Mouse (Mus musculus) thymus, adult 2 months (tissue): ENCODE measurements at regions not wholly inside any gene's neighbourhood (a gene's known extent, or its start where the extent isn't known, plus 50 kb on each side); places are given as distances from the start of the nearest gene placed in this dataset.

ENCODE experiments used
- DNase-seq: peaks from one replicate; pipeline ENCODE4 v3.0.0; 2021
- H3K27ac ChIP-seq: fragments of 200-500 bp; 2 replicates; pipeline ENCODE4 v1.5.1; 2012; ENCODE audit warnings: low read length, control low read depth; ENCODE audit not compliant: control insufficient read depth, insufficient read depth
- H3K27me3 ChIP-seq: fragments of 200-500 bp; 2 replicates; pipeline ENCODE4 v1.6.1; 2012; ENCODE audit warnings: mild to moderate bottlenecking, low read length, moderate library complexity, mixed read lengths; ENCODE audit not compliant: control insufficient read depth, insufficient read depth
- H3K36me3 ChIP-seq: fragments of 200-500 bp; 2 replicates; pipeline ENCODE4 v1.6.1; 2012; ENCODE audit warnings: mild to moderate bottlenecking, low read length, moderate library complexity; ENCODE audit not compliant: control insufficient read depth, insufficient read depth
- H3K4me1 ChIP-seq: fragments of 200-500 bp; replicated peaks from 2 replicates; pipeline ENCODE4 v1.6.1; 2012; ENCODE audit warnings: low read length; ENCODE audit not compliant: control insufficient read depth, insufficient read depth
- H3K4me3 ChIP-seq: fragments of 200-500 bp; 2 replicates; pipeline ENCODE4 v1.5.1; 2012; ENCODE audit warnings: mild to moderate bottlenecking, low read length, control low read depth, moderate library complexity; ENCODE audit not compliant: control insufficient read depth, insufficient read depth
- CTCF ChIP-seq: fragments of 200-500 bp; IDR thresholded peaks from 2 replicates; pipeline ENCODE4 v1.5.1; 2012; ENCODE audit warnings: mild to moderate bottlenecking, control low read depth, low read length, moderate library complexity, borderline replicate concordance; ENCODE audit not compliant: control insufficient read depth, poor library complexity, insufficient read depth; ENCODE audit errors: extremely low read depth
- POLR2A ChIP-seq: fragments of 200-500 bp; IDR thresholded peaks from 2 replicates; pipeline ENCODE4 v1.6.1; 2012; ENCODE audit warnings: mild to moderate bottlenecking, low read length, control low read depth, moderate library complexity; ENCODE audit not compliant: control insufficient read depth, poor library complexity, insufficient read depth; ENCODE audit errors: extremely low read depth
- WGBS: fragments of 180-500 bp; shearing (Covaris S2); methylation state at CpG from one replicate; pipeline ENCODE4 v1.1.7; 2018; 5-methylcytosine and 5-hydroxymethylcytosine counted together

DNA sequence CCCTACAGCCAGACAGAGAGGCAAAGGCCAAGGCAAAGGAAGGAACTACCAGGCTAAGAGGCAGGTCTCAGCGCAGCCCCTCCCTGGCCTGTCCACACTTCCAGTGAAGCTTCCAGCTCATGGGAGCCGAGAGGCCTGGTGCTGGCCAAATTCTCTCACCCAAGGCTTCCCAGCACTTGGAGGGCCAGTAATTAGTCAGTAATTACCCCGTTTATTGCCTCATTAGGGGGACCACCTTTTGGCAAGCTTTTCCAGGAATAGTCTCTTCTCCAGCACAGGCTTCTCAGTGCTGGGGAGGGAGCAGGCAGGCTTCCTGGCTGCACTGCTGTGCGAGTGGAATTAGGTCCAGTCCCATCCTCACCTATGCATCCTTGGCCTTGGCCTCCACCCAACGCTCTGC, 252.8 kb upstream of the Nxpe4 start:
- no peaks in the 10 kb centered on the region for H3K36me3 ChIP-seq
- H3K4me3 ChIP-seq = no peak overlapping the region
- H3K4me1 ChIP-seq = no peaks in the 10 kb centered on the region
- no peak for DNase-seq
- H3K27me3 ChIP-seq = no peaks in the 10 kb centered on the region
- H3K27ac ChIP-seq = no peak overlapping the region
- TF ChIP-seq POLR2A (no peak), CTCF (no peak)
- 62% methylated on average over 5 of the region's 5 CpGs for WGBS

DNA sequence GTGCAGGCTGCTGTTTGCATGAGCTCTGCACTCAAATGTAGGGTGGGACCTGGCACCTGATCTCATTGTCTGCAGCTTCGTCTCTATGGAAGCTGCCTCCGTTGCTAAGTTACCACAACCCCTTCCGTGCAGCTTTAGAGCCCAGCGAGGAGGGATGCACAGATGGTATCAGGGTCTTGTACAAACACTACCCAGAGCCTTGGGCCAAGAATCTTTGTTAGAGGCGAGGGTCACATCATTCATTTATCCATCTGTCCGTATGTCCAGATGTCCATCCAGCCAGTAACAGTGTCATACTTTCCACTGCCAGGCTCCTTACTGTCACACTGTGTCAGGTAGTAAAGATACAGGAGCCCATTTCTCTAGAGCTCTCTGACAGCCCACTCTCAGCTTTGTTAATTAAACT, 251.3 kb upstream of the Nxpe4 start:
- Histone ChIP-seq H3K36me3 (no peaks in the 10 kb centered on the region), H3K27ac (no peak overlapping the region), H3K4me3 (no peak overlapping the region), H3K4me1 (no peaks in the 10 kb centered on the region), H3K27me3 (no peaks in the 10 kb centered on the region)
- TF ChIP-seq CTCF (no peak), POLR2A (no peak)
- WGBS = 66% methylated on average over 6 of the region's 6 CpGs
- no peak for DNase-seq

DNA sequence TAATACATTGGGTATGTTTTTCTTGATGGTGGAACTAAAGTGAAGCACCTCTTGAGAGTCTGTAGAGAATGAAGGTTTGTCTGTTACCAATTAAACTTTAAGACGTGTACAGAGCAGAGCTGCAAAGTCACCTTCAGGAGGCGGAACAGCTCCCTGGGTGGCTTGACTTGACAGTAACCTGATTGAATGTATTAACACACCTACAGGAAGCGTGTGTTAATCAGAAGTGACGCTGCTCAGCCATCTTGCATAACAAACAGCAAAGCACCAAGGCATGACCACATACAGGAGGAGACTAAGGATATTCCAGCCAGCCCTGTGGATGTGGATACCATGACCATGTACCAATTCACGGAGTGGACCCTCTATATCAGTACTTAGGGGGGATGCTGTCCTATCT, 249.0 kb upstream of the Nxpe4 start:
- TF ChIP-seq CTCF (no peak), POLR2A (no peak)
- Histone ChIP-seq H3K27ac (no peak overlapping the region), H3K36me3 (no peaks in the 10 kb centered on the region), H3K27me3 (no peaks in the 10 kb centered on the region), H3K4me1 (no peaks in the 10 kb centered on the region), H3K4me3 (no peak overlapping the region)
- 87% methylated on average over 5 of the region's 5 CpGs for WGBS
- no peak for DNase-seq

DNA sequence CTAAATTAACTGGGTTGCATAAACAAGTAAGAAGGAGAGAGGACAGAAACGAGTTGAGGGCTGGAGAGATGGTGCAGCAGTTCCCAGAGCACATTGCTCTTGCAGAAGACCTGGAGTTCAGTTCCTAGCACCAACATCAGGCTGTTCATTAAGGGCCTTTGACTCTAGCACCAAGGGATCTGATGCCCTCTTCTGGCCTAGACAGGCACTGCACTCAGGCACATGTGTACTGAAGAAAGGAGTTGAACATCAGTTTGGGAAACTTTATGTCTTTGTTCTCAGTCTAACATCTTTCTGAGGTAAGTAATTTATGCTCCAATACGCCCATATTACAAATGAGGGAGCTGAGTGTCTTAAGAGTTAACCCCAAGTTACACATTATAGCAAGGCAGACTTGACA, 226.5 kb upstream of the Nxpe4 start:
- TF ChIP-seq CTCF (no peak), POLR2A (no peak)
- 74% methylated on average over 2 of the region's 2 CpGs for WGBS

DNA sequence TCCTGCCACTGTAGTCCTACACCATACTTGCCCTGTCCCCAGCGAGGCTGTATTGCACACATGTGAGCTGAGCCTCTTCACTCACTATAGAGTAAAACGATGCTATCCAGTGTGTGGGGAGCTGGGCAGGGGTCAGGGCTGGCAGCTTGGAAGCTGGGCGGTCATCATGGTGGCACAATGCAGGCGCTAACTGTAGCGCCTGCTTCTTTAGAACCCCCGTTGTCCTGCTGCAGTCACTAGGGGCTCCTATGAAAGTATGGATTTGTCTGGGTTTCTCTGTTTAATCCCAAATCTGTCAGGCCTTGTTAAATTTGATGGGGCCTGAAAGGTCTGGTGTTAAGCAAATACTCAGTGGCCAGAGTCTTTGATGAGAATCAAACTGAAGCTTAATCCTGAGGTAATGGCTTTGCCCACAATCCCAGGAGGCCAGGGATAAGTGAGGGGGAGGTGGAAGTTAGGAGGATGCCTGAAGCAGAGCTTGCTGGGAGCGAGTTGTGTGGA, 225.8 kb upstream of the Nxpe4 start:
- Histone ChIP-seq H3K4me1 (no peaks in the 10 kb centered on the region), H3K27me3 (no peaks in the 10 kb centered on the region), H3K36me3 (no peaks in the 10 kb centered on the region), H3K4me3 (no peak overlapping the region), H3K27ac (no peak overlapping the region)
- no peak for DNase-seq
- 85% methylated on average over 7 of the region's 7 CpGs for WGBS
- TF ChIP-seq POLR2A = no peak
- no peak for TF ChIP-seq CTCF

More for the DNA sequence above, 226.5 kb upstream of the Nxpe4 start:
- Histone ChIP-seq H3K4me3 (no peak overlapping the region), H3K36me3 (no peaks in the 10 kb centered on the region), H3K27me3 (no peaks in the 10 kb centered on the region), H3K4me1 (no peaks in the 10 kb centered on the region), H3K27ac (no peak overlapping the region)
- DNase-seq = peak; percentile 42

DNA sequence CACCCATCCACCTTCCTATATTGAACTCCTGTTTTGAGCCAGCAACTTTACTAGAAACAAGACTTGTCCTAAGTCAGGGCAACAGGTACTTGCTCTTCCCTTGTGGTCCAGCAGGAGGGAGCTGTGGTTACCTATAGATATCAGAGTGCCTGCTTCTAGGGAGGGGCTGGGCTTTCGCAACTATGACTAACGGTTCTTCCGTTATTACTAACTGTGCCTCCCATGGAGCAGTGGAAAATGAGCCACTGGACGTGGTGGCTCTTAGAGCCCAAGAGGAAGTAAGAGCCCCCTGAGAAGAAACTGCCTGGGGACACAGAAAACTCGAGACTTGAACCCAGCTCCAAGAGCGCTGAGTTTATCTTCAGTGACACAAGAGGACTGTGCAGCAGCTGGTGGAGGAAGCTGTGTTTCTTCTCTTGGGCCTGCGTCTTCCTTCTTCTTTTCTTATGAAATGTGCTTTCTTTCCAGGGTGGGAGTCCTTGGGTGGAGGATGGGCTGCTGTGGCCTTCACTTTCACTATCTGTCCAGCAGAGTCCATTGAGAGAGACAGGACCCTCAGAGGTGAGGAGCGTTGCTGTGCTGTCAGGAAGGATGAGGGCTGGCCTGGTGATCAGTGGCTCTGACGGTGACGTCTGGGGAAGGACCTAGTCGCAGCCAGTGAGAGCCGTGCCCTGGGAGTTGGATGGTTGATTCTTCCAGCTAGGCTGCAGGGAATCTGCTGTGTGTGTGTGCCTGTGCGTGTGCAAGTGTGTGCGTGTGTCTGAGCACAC, 222.7 kb upstream of the Nxpe4 start:
- Histone ChIP-seq H3K27me3 (no peaks in the 10 kb centered on the region), H3K4me1 (no peaks in the 10 kb centered on the region), H3K27ac (no peak overlapping the region), H3K36me3 (no peaks in the 10 kb centered on the region), H3K4me3 (no peak overlapping the region)
- 71% methylated on average over 14 of the region's 14 CpGs for WGBS
- no peak for TF ChIP-seq CTCF
- no peak for TF ChIP-seq POLR2A
- DNase-seq = no peak

DNA sequence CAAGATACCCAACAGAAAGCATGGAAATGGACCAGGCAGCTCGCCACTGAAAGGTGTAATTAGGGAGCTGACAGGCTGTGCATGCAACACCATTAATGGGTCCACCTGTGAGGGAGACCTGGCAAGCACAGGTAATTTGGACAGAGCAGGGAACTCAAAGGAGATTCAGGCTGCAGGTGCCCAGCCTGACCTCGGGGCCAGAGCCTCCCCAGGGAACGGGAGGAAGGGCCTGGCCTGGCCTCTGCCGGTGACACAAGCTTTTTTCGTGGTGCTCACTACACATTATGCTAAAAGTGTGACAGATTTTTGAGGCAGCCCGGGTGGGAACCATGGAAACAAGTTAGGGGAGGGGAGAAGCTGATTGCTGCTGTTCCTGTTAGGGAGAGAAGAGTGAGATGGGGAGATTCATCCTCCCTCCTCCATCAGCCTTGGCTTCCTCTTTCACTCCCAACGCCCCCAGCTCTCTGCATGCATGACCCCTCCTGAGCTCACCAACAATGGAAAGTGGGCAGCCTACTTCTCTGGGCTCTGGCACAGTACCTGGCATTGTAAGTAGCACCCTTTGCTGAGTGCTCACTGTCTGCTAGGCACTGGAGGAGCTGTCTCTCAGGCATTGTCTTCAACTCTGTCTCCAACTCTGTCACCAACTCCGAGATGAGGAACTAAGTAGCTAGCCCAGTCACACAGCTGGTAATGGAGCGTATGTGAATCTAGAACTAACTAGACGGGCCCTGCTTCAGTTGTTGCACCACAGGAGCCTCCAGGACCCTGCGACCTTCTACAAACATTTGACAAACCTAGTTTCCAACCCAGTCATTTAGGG, 218.9 kb upstream of the Nxpe4 start:
- no peaks in the 10 kb centered on the region for H3K27me3 ChIP-seq
- TF ChIP-seq CTCF (no peak), POLR2A (no peak)
- no peak overlapping the region for H3K27ac ChIP-seq
- no peaks in the 10 kb centered on the region for H3K36me3 ChIP-seq
- H3K4me1 ChIP-seq = no peaks in the 10 kb centered on the region
- WGBS = 64% methylated on average over 11 of the region's 11 CpGs
- H3K4me3 ChIP-seq = no peak overlapping the region
- DNase-seq = no peak
